Mouse (Mus musculus) megakaryocyte, embryonic 14.5 days (primary cell): Measurements from ENCODE around the gene Asic2. TPM values are rescaled to one million over a fixed set of nuclear protein-coding genes. Genes with fewer than 3 reads are reported as not detected.

ENCODE experiments used
- H3K27me3 ChIP-seq: replicated peaks from 2 replicates; pipeline ENCODE3; 2012; ENCODE audit warnings: inconsistent platforms
- H3K36me3 ChIP-seq: replicated peaks from 2 replicates; pipeline ENCODE3; 2012; ENCODE audit warnings: low read length, inconsistent platforms, mixed read lengths
- H3K4me1 ChIP-seq: 2 replicates; pipeline ENCODE4 v1.6.1; 2012; ENCODE audit warnings: inconsistent platforms
- H3K4me3 ChIP-seq: replicated peaks from 2 replicates; pipeline ENCODE3; 2012; ENCODE audit warnings: moderate library complexity, mild to moderate bottlenecking, inconsistent platforms
- H3K9me3 ChIP-seq: 2 replicates; pipeline ENCODE4 v1.6.1; 2012; ENCODE audit warnings: inconsistent platforms
- FLI1 ChIP-seq: IDR thresholded peaks from 2 replicates; pipeline ENCODE4 v1.6.1; 2012; ENCODE audit warnings: low read length, inconsistent platforms, mixed read lengths
- GATA1 ChIP-seq: IDR thresholded peaks from 3 replicates; pipeline ENCODE4 v1.6.1; 2012; ENCODE audit warnings: mixed read lengths, low read length, inconsistent platforms, borderline replicate concordance
- polyA plus RNA-seq: library from polyadenylated mRNA; stranded (reverse); fragments of >175 nt; gene quantifications from 2 replicates; pipeline ENCODE4 v1.2.3, GENCODE M21; 2012; ENCODE audit warnings: low replicate concordance; ENCODE audit not compliant: insufficient read depth

Gene Asic2
- polyA plus RNA-seq, 1 experiment, result 0.04 TPM

GRCm38 (mm10) chr11:81768305-81768704 is 200.0 kb downstream of the Asic2 start:
- no peaks in the 10 kb centered on the region for H3K4me1 ChIP-seq
- TF ChIP-seq GATA1 (no peak), FLI1 (no peak)
- peaks cover 3% of the 10 kb centered on the region for H3K27me3 ChIP-seq
- no peak overlapping the region for H3K4me3 ChIP-seq
- no peaks in the 10 kb centered on the region for H3K36me3 ChIP-seq
- H3K9me3 ChIP-seq, result no peaks in the 10 kb centered on the region

- H3K4me3 ChIP-seq, result no peak overlapping the region
- TF ChIP-seq GATA1 (no peak), FLI1 (no peak)
- no peaks in the 10 kb centered on the region for H3K9me3 ChIP-seq
- no peaks in the 10 kb centered on the region for H3K36me3 ChIP-seq
- H3K4me1 ChIP-seq, result no peaks in the 10 kb centered on the region
- peaks cover 3% of the 10 kb centered on the region for H3K27me3 ChIP-seq
Measured at GRCm38 (mm10) chr11:81767781-81768180, 200.5 kb downstream of the Asic2 start.

- Histone ChIP-seq H3K9me3 (no peaks in the 10 kb centered on the region), H3K4me3 (no peak overlapping the region), H3K4me1 (no peaks in the 10 kb centered on the region), H3K36me3 (no peaks in the 10 kb centered on the region), H3K27me3 (no peaks in the 10 kb centered on the region)
- TF ChIP-seq GATA1 (no peak), FLI1 (no peak)
Measured at GRCm38 (mm10) chr11:81765288-81765687, 203.0 kb downstream of the Asic2 start.

- Histone ChIP-seq H3K4me1 (no peaks in the 10 kb centered on the region), H3K27me3 (no peaks in the 10 kb centered on the region), H3K36me3 (no peaks in the 10 kb centered on the region), H3K4me3 (no peak overlapping the region), H3K9me3 (no peaks in the 10 kb centered on the region)
- TF ChIP-seq GATA1, result no peak
- no peak for TF ChIP-seq FLI1
Measured at GRCm38 (mm10) chr11:81764778-81765177, 203.5 kb downstream of the Asic2 start.

GRCm38 (mm10) chr11:81757221-81757620 is 211.0 kb downstream of the Asic2 start:
- peaks cover 35% of the 10 kb centered on the region for H3K9me3 ChIP-seq

GRCm38 (mm10) chr11:81750876-81751275 is 217.4 kb downstream of the Asic2 start:
- no peaks in the 10 kb centered on the region for H3K27me3 ChIP-seq
- TF ChIP-seq GATA1 (no peak), FLI1 (no peak)
- H3K4me1 ChIP-seq, result no peaks in the 10 kb centered on the region
- H3K9me3 ChIP-seq, result peaks cover 15% of the 10 kb centered on the region
- H3K36me3 ChIP-seq, result no peaks in the 10 kb centered on the region
- no peak overlapping the region for H3K4me3 ChIP-seq

More at GRCm38 (mm10) chr11:81757221-81757620, 211.0 kb downstream of the Asic2 start:
- no peaks in the 10 kb centered on the region for H3K36me3 ChIP-seq
- no peak for TF ChIP-seq FLI1
- no peak for TF ChIP-seq GATA1
- H3K4me3 ChIP-seq, result no peak overlapping the region
- H3K27me3 ChIP-seq, result no peaks in the 10 kb centered on the region
- H3K4me1 ChIP-seq, result no peaks in the 10 kb centered on the region

- peaks cover 8% of the 10 kb centered on the region for H3K9me3 ChIP-seq
- no peak for TF ChIP-seq FLI1
- no peak for TF ChIP-seq GATA1
- no peaks in the 10 kb centered on the region for H3K27me3 ChIP-seq
- no peaks in the 10 kb centered on the region for H3K36me3 ChIP-seq
- H3K4me1 ChIP-seq, result no peaks in the 10 kb centered on the region
- no peak overlapping the region for H3K4me3 ChIP-seq
Measured at GRCm38 (mm10) chr11:81750016-81750415, 218.2 kb downstream of the Asic2 start.

GRCm38 (mm10) chr11:81738995-81739394 is 229.3 kb downstream of the Asic2 start:
- Histone ChIP-seq H3K36me3 (no peaks in the 10 kb centered on the region), H3K4me3 (no peak overlapping the region), H3K9me3 (no peaks in the 10 kb centered on the region), H3K4me1 (no peaks in the 10 kb centered on the region), H3K27me3 (no peaks in the 10 kb centered on the region)
- TF ChIP-seq FLI1, result no peak
- TF ChIP-seq GATA1, result no peak

- Histone ChIP-seq H3K4me3 (no peak overlapping the region), H3K9me3 (no peaks in the 10 kb centered on the region), H3K4me1 (no peaks in the 10 kb centered on the region), H3K36me3 (no peaks in the 10 kb centered on the region), H3K27me3 (no peaks in the 10 kb centered on the region)
- TF ChIP-seq FLI1, result no peak
Measured at GRCm38 (mm10) chr11:81737777-81738176, 230.5 kb downstream of the Asic2 start.

GRCm38 (mm10) chr11:81722071-81722470 is 246.2 kb downstream of the Asic2 start:
- Histone ChIP-seq H3K4me3 (no peak overlapping the region), H3K27me3 (peaks cover 4% of the 10 kb centered on the region), H3K36me3 (no peaks in the 10 kb centered on the region), H3K4me1 (peaks cover 4% of the 10 kb centered on the region; the same call in 1 of the 2 replicates), H3K9me3 (no peaks in the 10 kb centered on the region)
- TF ChIP-seq FLI1 (no peak), GATA1 (no peak)

GRCm38 (mm10) chr11:81714801-81715200 is 253.5 kb downstream of the Asic2 start:
- TF ChIP-seq FLI1 (no peak), GATA1 (no peak)
- Histone ChIP-seq H3K9me3 (no peaks in the 10 kb centered on the region; the same call in 1 of the 2 replicates), H3K4me3 (no peak overlapping the region), H3K27me3 (no peaks in the 10 kb centered on the region), H3K4me1 (no peaks in the 10 kb centered on the region), H3K36me3 (no peaks in the 10 kb centered on the region)
